Comparison of ENCODE assay signal across 8 mouse cellular contexts in the genomic region with DNA sequence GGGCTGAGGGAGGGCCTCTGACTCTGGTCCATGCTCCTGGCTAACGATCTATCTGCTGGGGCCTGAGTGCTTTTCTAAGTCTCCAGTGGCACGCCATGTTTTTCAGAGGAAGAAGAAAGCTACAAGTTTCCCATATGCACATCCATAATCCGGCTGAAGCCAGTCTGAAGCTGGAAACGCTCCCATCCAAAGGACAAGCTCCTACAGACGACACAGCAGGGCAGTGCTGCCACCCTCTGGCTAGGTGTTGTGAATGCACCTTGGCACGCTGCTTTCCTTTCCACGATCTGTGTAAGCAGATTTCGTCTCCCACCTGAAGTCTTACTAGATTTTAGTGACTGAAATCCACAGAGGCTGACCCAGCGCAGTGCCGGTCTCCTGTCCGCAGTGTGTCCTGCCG. TPM values are rescaled to one million over a fixed set of nuclear protein-coding genes. Genes with fewer than 3 reads are reported as not detected.
DNase-seq lines count a peak whose midpoint lies in the region; ATAC-seq and TF ChIP-seq lines count a peak whose summit lies in the region.

No protein-coding gene starts in this region.

- H3K36me3 ChIP-seq in embryonic facial prominence, embryonic 12.5 days, result peaks cover 55% of the 10 kb centered on the region
- H3K36me3 ChIP-seq in kidney, adult 2 months (ENCODE audit: control insufficient read depth, insufficient read depth, low read length), result no peaks in the 10 kb centered on the region
- H3K36me3 ChIP-seq in limb, embryonic 10.5 days, result peaks cover 92% of the 10 kb centered on the region
- H3K36me3 ChIP-seq in midbrain, embryonic 16.5 days (ENCODE audit: control insufficient read depth, insufficient read depth, low read length), result peaks cover 25% of the 10 kb centered on the region

- H3K27ac ChIP-seq in embryonic facial prominence, embryonic 12.5 days, result no peak overlapping the region
- no peak overlapping the region for H3K27ac ChIP-seq in kidney, adult 2 months (ENCODE audit: insufficient read depth, low read depth, low read length)
- H3K27ac ChIP-seq in limb, embryonic 10.5 days, result peak overlapping the region; percentile 73
- H3K27ac ChIP-seq in midbrain, embryonic 16.5 days (ENCODE audit: low read length), result peak overlapping the region; percentile 62

- no peak overlapping the region; the same call in 1 of the 2 replicates for H3K9ac ChIP-seq in embryonic facial prominence, embryonic 12.5 days
- peak overlapping the region; percentile 27; the same call in 1 of the 2 replicates for H3K9ac ChIP-seq in midbrain, embryonic 16.5 days (ENCODE audit: low read depth, low read length)

- ATAC-seq in embryonic facial prominence, embryonic 12.5 days (ENCODE audit: insufficient number of reproducible peaks, insufficient read depth, low FRiP score, low TSS enrichment), result 0 out of 2 replicates have a peak, but pooled peaks have one; percentile 44
- ATAC-seq in midbrain, embryonic 16.5 days, result peak; percentile 89

- peaks cover 2% of the 10 kb centered on the region; the same call in 1 of the 2 replicates for H3K4me1 ChIP-seq in embryonic facial prominence, embryonic 12.5 days
- H3K4me1 ChIP-seq in kidney, adult 2 months (ENCODE audit: control insufficient read depth, insufficient read depth, low read length), result no peaks in the 10 kb centered on the region
- H3K4me1 ChIP-seq in limb, embryonic 10.5 days, result no peaks in the 10 kb centered on the region
- no peaks in the 10 kb centered on the region for H3K4me1 ChIP-seq in midbrain, embryonic 16.5 days (ENCODE audit: control insufficient read depth, insufficient read depth, low read length)

- no peak overlapping the region for H3K4me2 ChIP-seq in embryonic facial prominence, embryonic 12.5 days (replicated peaks)
- no peak overlapping the region for H3K4me2 ChIP-seq in midbrain, embryonic 16.5 days (ENCODE audit: low read length)

- peak; percentile 47 for DNase-seq in A20 (ENCODE audit: low read depth, low spot score)
- peak; percentile 78 for DNase-seq in adrenal gland, postnatal 25 days
- peak; percentile 96 for DNase-seq in heart, adult 11 months
- peak; percentile 88 for DNase-seq in kidney, adult 2 months
- DNase-seq in limb, embryonic 10.5 days (ENCODE audit: low spot score), result peak; percentile 75
- peak; percentile 59 to 76 for DNase-seq in spleen, postnatal 4 days (ENCODE audit: low spot score in 2 of 2)

- no peak for TF ChIP-seq POLR2A in kidney, adult 2 months (IDR thresholded peaks at IDR 0.05; ENCODE audit: low read depth, low read length)

- WGBS in embryonic facial prominence, embryonic 12.5 days, result 52% methylated on average over 12 of the region's 12 CpGs
- 39% methylated on average over 12 of the region's 12 CpGs for WGBS in kidney, adult 2 months
- WGBS in limb, embryonic 10.5 days, result 59% methylated on average over 12 of the region's 12 CpGs
- WGBS in midbrain, embryonic 16.5 days, result 48% methylated on average over 12 of the region's 12 CpGs

- H3K27me3 ChIP-seq in embryonic facial prominence, embryonic 12.5 days, result no peaks in the 10 kb centered on the region
- no peaks in the 10 kb centered on the region for H3K27me3 ChIP-seq in kidney, adult 2 months (replicated peaks; ENCODE audit: control insufficient read depth, insufficient read depth, low read length)
- no peaks in the 10 kb centered on the region for H3K27me3 ChIP-seq in limb, embryonic 10.5 days (ENCODE audit: low read depth, poor library complexity, severe bottlenecking)
- H3K27me3 ChIP-seq in midbrain, embryonic 16.5 days (ENCODE audit: control insufficient read depth, insufficient read depth, low read depth, low read length), result no peaks in the 10 kb centered on the region

- TF ChIP-seq CTCF in kidney, adult 2 months (conservative IDR thresholded peaks at IDR 0.05; ENCODE audit: insufficient read depth, insufficient read length, low read depth, low read length), result peak; percentile 100

- H3K9me3 ChIP-seq in embryonic facial prominence, embryonic 12.5 days, result no peaks in the 10 kb centered on the region
- H3K9me3 ChIP-seq in limb, embryonic 10.5 days (replicated peaks), result no peaks in the 10 kb centered on the region
- H3K9me3 ChIP-seq in midbrain, embryonic 16.5 days (replicated peaks; ENCODE audit: control insufficient read depth, low read length, poor library complexity, severe bottlenecking), result no peaks in the 10 kb centered on the region

- H3K4me3 ChIP-seq in embryonic facial prominence, embryonic 12.5 days, result no peak overlapping the region
- no peak overlapping the region for H3K4me3 ChIP-seq in kidney, adult 2 months (ENCODE audit: insufficient read depth, low read depth, low read length)
- H3K4me3 ChIP-seq in limb, embryonic 10.5 days, result no peak overlapping the region
- no peak overlapping the region for H3K4me3 ChIP-seq in midbrain, embryonic 16.5 days (ENCODE audit: low read depth, low read length)

RNA-seq across cellular contexts. Expression of a gene that starts 14.3 kb away (rescaled TPM):
- 41.0 and 46.1 TPM in 2 replicates for total RNA-seq in adrenal gland, postnatal 25 days (2021)
- 32.0 and 32.1 TPM in 2 replicates for polyA plus RNA-seq in embryonic facial prominence, embryonic 12.5 days (2016; fragmentation: Nextera tagmentation; extraction: Ambion mirVana)
- polyA plus RNA-seq in kidney, adult 2 months (2012; rRNA removed), result 44.4 and 47.9 TPM in 2 replicates
- polyA plus RNA-seq in limb, embryonic 10.5 days (2016; fragmentation: Nextera tagmentation; extraction: Ambion mirVana), result 22.7 and 23.5 TPM in 2 replicates
- 20.0 and 24.2 TPM in 2 replicates for polyA plus RNA-seq in midbrain, embryonic 16.5 days (2015; fragmentation: Nextera tagmentation; extraction: Ambion mirVana)

RNA-seq across cellular contexts. Expression of a gene that starts 44.3 kb away (rescaled TPM):
- total RNA-seq in adrenal gland, postnatal 25 days (2021), result 44.7 and 55.0 TPM in 2 replicates
- polyA plus RNA-seq in embryonic facial prominence, embryonic 12.5 days (2016; fragmentation: Nextera tagmentation; extraction: Ambion mirVana), result 52.8 and 54.1 TPM in 2 replicates
- 9.4 and 11.8 TPM in 2 replicates for polyA plus RNA-seq in kidney, adult 2 months (2012; rRNA removed)
- 45.5 and 51.9 TPM in 2 replicates for polyA plus RNA-seq in limb, embryonic 10.5 days (2016; fragmentation: Nextera tagmentation; extraction: Ambion mirVana)
- polyA plus RNA-seq in midbrain, embryonic 16.5 days (2015; fragmentation: Nextera tagmentation; extraction: Ambion mirVana), result 64.6 and 66.2 TPM in 2 replicates

RNA-seq across cellular contexts. Expression of a gene that starts 44.5 kb away (rescaled TPM):
- total RNA-seq in adrenal gland, postnatal 25 days (2021), result 13.8 and 14.6 TPM in 2 replicates
- 33.2 and 35.6 TPM in 2 replicates for polyA plus RNA-seq in embryonic facial prominence, embryonic 12.5 days (2016; fragmentation: Nextera tagmentation; extraction: Ambion mirVana)
- 8.8 and 13.9 TPM in 2 replicates for polyA plus RNA-seq in kidney, adult 2 months (2012; rRNA removed)
- polyA plus RNA-seq in limb, embryonic 10.5 days (2016; fragmentation: Nextera tagmentation; extraction: Ambion mirVana), result 33.6 and 33.8 TPM in 2 replicates
- polyA plus RNA-seq in midbrain, embryonic 16.5 days (2015; fragmentation: Nextera tagmentation; extraction: Ambion mirVana), result 34.8 and 36.0 TPM in 2 replicates

Comparison
In these comparisons a context has a peak if more than half of its experiments do, and no peak if none do; other contexts are left out.
1. H3K27ac ChIP-seq: peak in limb, embryonic 10.5 days (single experiment) and midbrain, embryonic 16.5 days (single experiment); none in embryonic facial prominence, embryonic 12.5 days (single experiment) and kidney, adult 2 months (single experiment).
2. Peak in every context shown above with its lines, with median percentiles within 50 percentile points of each other: DNase-seq.